Mouse (Mus musculus): ENCODE data around the gene Spata31d1a. TPM values are rescaled to one million over a fixed set of nuclear protein-coding genes. Genes with fewer than 3 reads are reported as not detected.
A peak's percentile ranks its signal among the peaks of the same experiment; 100 is the strongest.

The Spata31d1a gene
- total and polyA plus RNA-seq, 3 experiments = 0.19 TPM; not detected in 2

DNA sequence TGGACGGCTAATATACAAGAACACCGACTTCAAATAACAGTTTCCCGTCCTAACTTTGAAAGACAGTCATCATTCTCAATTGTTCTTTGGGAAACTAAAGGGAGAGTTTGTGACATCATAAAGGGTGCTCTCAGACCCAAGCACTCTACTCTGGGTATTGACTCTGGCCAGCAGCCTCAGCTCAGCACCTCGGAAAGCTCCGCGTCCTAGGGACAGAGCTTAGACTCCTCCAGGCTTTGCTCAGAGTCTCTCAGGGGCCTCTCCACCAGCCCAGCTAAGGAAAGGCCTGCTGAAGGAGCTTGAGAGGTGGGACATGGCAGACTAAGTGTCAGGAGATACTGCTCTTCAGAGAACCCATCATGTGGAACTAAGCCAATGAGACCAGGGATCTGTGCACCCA is 36.0 kb upstream of the Spata31d1a start:
- H3K4me3 ChIP-seq (replicated peaks in 1 of 3; ENCODE audit: low read depth in 2 of 3, low read length in 2 of 3, poor library complexity in 1 of 3) = no peak overlapping the region
- dilution Hi-C loops (cut with MboI; ENCODE audit: extremely low pct_ligation_motif_present, extremely low pct_unique_long_range_greater_than_20kb, low sequenced_read_pairs) (no loop called here), in situ Hi-C loops (cut with MboI; ENCODE audit: low pct_ligation_motif_present, low pct_unique_long_range_greater_than_20kb, low sequenced_read_pairs) (loop anchor here (25.0 kb wide), 1 partner anchor 1134 kb away; the partner anchor contains the start of gene Slc28a3)
- no peak for TF ChIP-seq JUN (IDR thresholded peaks at IDR 0.05; ENCODE audit: insufficient read depth, low read depth, low read length)
- no peak for TF ChIP-seq E2F4 (IDR thresholded peaks at IDR 0.05; ENCODE audit: insufficient replicate concordance, low read depth, low read length)
- TF ChIP-seq ZKSCAN1 (IDR thresholded peaks at IDR 0.05; ENCODE audit: borderline replicate concordance, low read depth, low read length) = no peak
- TF ChIP-seq MXI1 (IDR thresholded peaks at IDR 0.05; ENCODE audit: low read depth, low read length) = no peak
- no peak for TF ChIP-seq EP300 (IDR thresholded peaks at IDR 0.05; ENCODE audit: low read length)
- no peak for TF ChIP-seq NELFE (IDR thresholded peaks at IDR 0.05; ENCODE audit: low read depth, low read length)
- TF ChIP-seq MEF2A (IDR thresholded peaks at IDR 0.05; ENCODE audit: borderline replicate concordance, low read depth, low read length) = no peak
- H3K4me2 ChIP-seq (ENCODE audit: insufficient read depth, low read depth, poor library complexity, severe bottlenecking) = no peak overlapping the region
- no peak for DNase-seq (ENCODE audit: extremely low read depth)
- no peaks in the 10 kb centered on the region for H3K27me3 ChIP-seq (replicated peaks)
- no peak overlapping the region for H3K27ac ChIP-seq (ENCODE audit: insufficient read depth, low read depth)
- H3K9me3 ChIP-seq (replicated peaks; ENCODE audit: low read length) = no peaks in the 10 kb centered on the region
- no peaks in the 10 kb centered on the region for H3K36me3 ChIP-seq (replicated peaks in 1 of 2; ENCODE audit: control insufficient read depth in 1 of 2, insufficient read depth in 1 of 2, low read length in 1 of 2)
- H3K79me2 ChIP-seq (replicated peaks; ENCODE audit: control insufficient read depth, extremely low read depth, insufficient read depth, poor library complexity, severe bottlenecking) = no peaks in the 10 kb centered on the region
- H3K9ac ChIP-seq (ENCODE audit: insufficient read depth, low read depth) = no peak overlapping the region
- no peaks in the 10 kb centered on the region for H3K4me1 ChIP-seq (ENCODE audit: control insufficient read depth in 1 of 2, insufficient read depth in 2 of 2)

DNA sequence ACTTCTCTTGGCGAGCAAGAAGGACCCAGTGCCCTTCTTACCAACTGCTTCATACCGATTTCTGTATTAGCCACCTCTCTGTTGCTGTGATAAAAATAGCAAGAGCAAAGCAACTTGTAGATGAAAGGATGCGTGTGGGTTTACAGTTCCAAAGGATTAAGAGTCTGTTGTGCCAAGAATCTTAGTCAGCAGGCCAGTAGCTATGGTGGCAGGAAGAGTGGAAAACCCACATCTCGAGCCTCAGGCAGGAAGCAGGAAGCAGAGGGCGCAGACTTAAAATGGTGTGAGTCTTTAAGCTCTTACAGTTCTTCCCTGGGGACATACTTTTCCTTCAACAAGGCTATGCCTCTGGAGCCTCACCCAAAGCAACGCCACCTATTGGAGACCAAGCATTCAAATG is 35.3 kb upstream of the Spata31d1a start:
- no peaks in the 10 kb centered on the region for H3K36me3 ChIP-seq (replicated peaks in 1 of 2; ENCODE audit: control insufficient read depth in 1 of 2, insufficient read depth in 1 of 2, low read length in 1 of 2)
- in situ Hi-C loops (cut with MboI; ENCODE audit: low pct_ligation_motif_present, low pct_unique_long_range_greater_than_20kb, low sequenced_read_pairs) = loop anchor here (25.0 kb wide), 1 partner anchor 1133 kb away; the partner anchor contains the start of gene Slc28a3
- TF ChIP-seq CTCF (conservative IDR thresholded peaks at IDR 0.05 in 1 of 2, IDR thresholded peaks at IDR 0.05 in 1 of 2; ENCODE audit: low read depth in 2 of 2, low read length in 2 of 2) (no peak), TCF12 (IDR thresholded peaks at IDR 0.05; ENCODE audit: low read depth, low read length) (no peak), ELF1 (IDR thresholded peaks at IDR 0.05; ENCODE audit: low read depth, low read length) (no peak), GABPA (IDR thresholded peaks at IDR 0.05; ENCODE audit: insufficient replicate concordance, low read depth, low read length) (no peak)
- H3K4me3 ChIP-seq (replicated peaks in 1 of 3; ENCODE audit: low read depth in 2 of 3, low read length in 2 of 3, poor library complexity in 1 of 3) = no peak overlapping the region
- H3K27ac ChIP-seq (ENCODE audit: insufficient read depth, low read depth) = no peak overlapping the region
- no peaks in the 10 kb centered on the region for H3K9me3 ChIP-seq (replicated peaks; ENCODE audit: low read length)
- H3K79me2 ChIP-seq (replicated peaks; ENCODE audit: control insufficient read depth, extremely low read depth, insufficient read depth, poor library complexity, severe bottlenecking) = no peaks in the 10 kb centered on the region
- H3K9ac ChIP-seq (ENCODE audit: insufficient read depth, low read depth) = no peak overlapping the region
- no peaks in the 10 kb centered on the region for H3K4me1 ChIP-seq (ENCODE audit: control insufficient read depth in 1 of 2, insufficient read depth in 2 of 2)
- H3K27me3 ChIP-seq (replicated peaks) = no peaks in the 10 kb centered on the region
- no peak for DNase-seq (ENCODE audit: extremely low read depth)
- dilution Hi-C loops (cut with MboI; ENCODE audit: extremely low pct_ligation_motif_present, extremely low pct_unique_long_range_greater_than_20kb, low sequenced_read_pairs) = no loop called here
- H3K4me2 ChIP-seq (ENCODE audit: insufficient read depth, low read depth, poor library complexity, severe bottlenecking) = no peak overlapping the region

DNA sequence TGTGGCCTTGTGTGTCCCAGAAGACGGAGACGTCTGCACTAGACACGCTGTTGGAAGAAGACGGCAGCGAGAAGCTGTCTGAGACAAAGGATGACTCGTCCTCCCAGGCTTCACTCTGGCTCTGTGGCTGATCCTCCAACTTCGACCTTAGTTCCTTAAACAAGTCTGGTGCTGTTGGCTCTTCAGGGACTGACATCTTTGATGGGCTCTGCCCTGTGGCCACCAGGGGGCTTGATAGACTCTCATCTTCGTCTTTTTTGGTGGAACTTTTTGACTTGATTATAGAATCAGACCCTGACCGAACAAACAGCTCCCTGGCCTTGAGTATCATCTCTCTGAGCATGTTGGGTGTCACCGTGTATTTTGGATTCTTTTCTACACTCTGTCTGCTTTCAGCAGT is 31.6 kb upstream of the Spata31d1a start:
- Histone ChIP-seq H3K36me3 (replicated peaks in 1 of 2; ENCODE audit: control insufficient read depth in 1 of 2, insufficient read depth in 1 of 2, low read length in 1 of 2) (no peaks in the 10 kb centered on the region), H3K27ac (ENCODE audit: insufficient read depth, low read depth) (no peak overlapping the region), H3K79me2 (replicated peaks; ENCODE audit: control insufficient read depth, extremely low read depth, insufficient read depth, poor library complexity, severe bottlenecking) (no peaks in the 10 kb centered on the region), H3K4me2 (ENCODE audit: insufficient read depth, low read depth, poor library complexity, severe bottlenecking) (no peak overlapping the region), H3K4me1 (ENCODE audit: control insufficient read depth in 1 of 2, insufficient read depth in 2 of 2) (no peaks in the 10 kb centered on the region), H3K9ac (ENCODE audit: insufficient read depth, low read depth) (no peak overlapping the region), H3K27me3 (replicated peaks) (no peaks in the 10 kb centered on the region), H3K9me3 (replicated peaks; ENCODE audit: low read length) (no peaks in the 10 kb centered on the region), H3K4me3 (replicated peaks in 1 of 3; ENCODE audit: low read depth in 2 of 3, low read length in 2 of 3, poor library complexity in 1 of 3) (no peak overlapping the region)
- TF ChIP-seq RAD21 (IDR thresholded peaks at IDR 0.05; ENCODE audit: low read depth, low read length) = peak; percentile 16
- no peak for TF ChIP-seq ZC3H11A (IDR thresholded peaks at IDR 0.05; ENCODE audit: low read depth, low read length)
- TF ChIP-seq SMC3 (IDR thresholded peaks at IDR 0.05; ENCODE audit: low read depth, low read length) = peak; percentile 43
- TF ChIP-seq CTCF (conservative IDR thresholded peaks at IDR 0.05 in 1 of 2, IDR thresholded peaks at IDR 0.05 in 1 of 2; ENCODE audit: low read depth in 2 of 2, low read length in 2 of 2) = peak in 1 of 2 experiments; percentile 65; a peak in 3 of 4 replicates
- dilution Hi-C loops (cut with MboI; ENCODE audit: extremely low pct_ligation_motif_present, extremely low pct_unique_long_range_greater_than_20kb, low sequenced_read_pairs) = no loop called here
- peak; percentile 29 for DNase-seq (ENCODE audit: extremely low read depth)
- in situ Hi-C loops (cut with MboI; ENCODE audit: low pct_ligation_motif_present, low pct_unique_long_range_greater_than_20kb, low sequenced_read_pairs) = loop anchor here (25.0 kb wide), 1 partner anchor 1129 kb away; the partner anchor contains the start of gene Slc28a3

All from CH12.LX (cell line).